Mouse (Mus musculus) forebrain, embryonic 14.5 days (tissue): ENCODE measurements around the gene Actn1. TPM values are rescaled to one million over a fixed set of nuclear protein-coding genes. Genes with fewer than 3 reads are reported as not detected.

ENCODE experiments used
- ATAC-seq: fragments of 200-750 bp; cut with Nextera tagmentation; 2 replicates; pipeline ENCODE4 v1.8.0; 2017; ENCODE audit warnings: mild to moderate bottlenecking, moderate library complexity
- DNase-seq: peaks from one replicate; pipeline ENCODE4 v3.0.0-alpha.2; 2015; ENCODE audit warnings: low spot score
- H3K27ac ChIP-seq: fragments of 300-500 bp; sonication (generic); 2 replicates; pipeline ENCODE4 v1.5.1; 2014; ENCODE audit warnings: low read depth, mild to moderate bottlenecking, control low read depth, low read length, moderate library complexity
- H3K27me3 ChIP-seq: fragments of 300-500 bp; sonication (generic); replicated peaks from 2 replicates; pipeline ENCODE4 v1.6.1; 2014; ENCODE audit warnings: low read length, control low read depth, mixed read lengths; ENCODE audit not compliant: control insufficient read depth, insufficient read depth
- H3K36me3 ChIP-seq: fragments of 300-500 bp; sonication (generic); 2 replicates; pipeline ENCODE4 v1.6.1; 2014; ENCODE audit warnings: low read length, control low read depth; ENCODE audit not compliant: control insufficient read depth, insufficient read depth
- H3K4me1 ChIP-seq: fragments of 300-500 bp; sonication (generic); 2 replicates; pipeline ENCODE4 v1.6.1; 2014; ENCODE audit warnings: antibody characterized with exemption, low read length, control low read depth; ENCODE audit not compliant: control insufficient read depth, insufficient read depth
- H3K4me2 ChIP-seq: fragments of 300-500 bp; sonication (generic); 2 replicates; pipeline ENCODE4 v1.6.1; 2014; ENCODE audit warnings: mild to moderate bottlenecking, control low read depth, low read length
- H3K4me3 ChIP-seq: fragments of 300-500 bp; sonication (generic); 2 replicates; pipeline ENCODE4 v1.5.1; 2014; ENCODE audit warnings: low read depth, low read length, control low read depth
- H3K9ac ChIP-seq: fragments of 300-500 bp; sonication (generic); 2 replicates; pipeline ENCODE4 v1.6.1; 2014; ENCODE audit warnings: mild to moderate bottlenecking, low read length, control low read depth, moderate library complexity
- H3K9me3 ChIP-seq: fragments of 300-500 bp; sonication (generic); replicated peaks from 2 replicates; pipeline ENCODE4 v1.6.1; 2016; ENCODE audit warnings: low read length, control low read depth, mixed read lengths; ENCODE audit not compliant: control insufficient read depth
- WGBS: fragments of 180-500 bp; shearing (Covaris S2); extraction: QIAGEN DNeasy Blood & Tissue Kit; methylation state at CpG from one replicate; pipeline ENCODE4 v1.1.7; 2014; 5-methylcytosine and 5-hydroxymethylcytosine counted together
- polyA plus RNA-seq: library from polyadenylated mRNA; unstranded; fragments of >200 nt; fragmentation: Nextera tagmentation; extraction: Ambion mirVana; gene quantifications from 2 replicates; pipeline ENCODE4 v1.2.1, GENCODE M21; 2014

Actn1 gene
- polyA plus RNA-seq, 1 experiment from 2014 or later, result 7.1 TPM

GRCm38 (mm10) chr12:80191371-80191770 lies 68.8 kb downstream of the Actn1 start:
- H3K4me3 ChIP-seq, result no peak overlapping the region
- no peaks in the 10 kb centered on the region for H3K9me3 ChIP-seq
- ATAC-seq, result no peak
- H3K9ac ChIP-seq, result no peak overlapping the region
- H3K4me1 ChIP-seq, result no peaks in the 10 kb centered on the region
- H3K27ac ChIP-seq, result no peak overlapping the region
- peaks cover 13% of the 10 kb centered on the region; the same call in 1 of the 2 replicates for H3K36me3 ChIP-seq
- DNase-seq, result no peak
- no peaks in the 10 kb centered on the region for H3K27me3 ChIP-seq
- WGBS, result 90% methylated on average over 6 of the region's 6 CpGs
- no peak overlapping the region for H3K4me2 ChIP-seq

GRCm38 (mm10) chr12:80190915-80191314 lies 69.3 kb downstream of the Actn1 start:
- no peak for DNase-seq
- Histone ChIP-seq H3K27ac (no peak overlapping the region), H3K4me1 (no peaks in the 10 kb centered on the region), H3K4me3 (no peak overlapping the region), H3K4me2 (no peak overlapping the region), H3K27me3 (no peaks in the 10 kb centered on the region), H3K9me3 (no peaks in the 10 kb centered on the region), H3K9ac (no peak overlapping the region), H3K36me3 (peaks cover 10% of the 10 kb centered on the region; the same call in 1 of the 2 replicates)
- WGBS, result 87% methylated on average over 10 of the region's 10 CpGs
- ATAC-seq, result no peak

- Histone ChIP-seq H3K4me2 (no peak overlapping the region), H3K27me3 (no peaks in the 10 kb centered on the region), H3K4me3 (no peak overlapping the region), H3K27ac (no peak overlapping the region), H3K36me3 (peaks cover 16% of the 10 kb centered on the region; the same call in 1 of the 2 replicates), H3K9ac (no peak overlapping the region), H3K4me1 (no peaks in the 10 kb centered on the region), H3K9me3 (no peaks in the 10 kb centered on the region)
- ATAC-seq (no peak), DNase-seq (no peak)
- WGBS, result 87% methylated on average over 5 of the region's 5 CpGs
Observed at GRCm38 (mm10) chr12:80184041-80184440, 76.1 kb downstream of the Actn1 start.

GRCm38 (mm10) chr12:80181831-80182230 lies 78.3 kb downstream of the Actn1 start:
- no peak overlapping the region for H3K27ac ChIP-seq
- no peaks in the 10 kb centered on the region for H3K9me3 ChIP-seq
- ATAC-seq, result no peak
- no peak overlapping the region for H3K4me2 ChIP-seq
- H3K4me3 ChIP-seq, result no peak overlapping the region
- no peaks in the 10 kb centered on the region for H3K27me3 ChIP-seq
- H3K9ac ChIP-seq, result no peak overlapping the region
- H3K4me1 ChIP-seq, result no peaks in the 10 kb centered on the region
- DNase-seq, result no peak
- WGBS, result 92% methylated on average over 2 of the region's 2 CpGs
- H3K36me3 ChIP-seq, result peaks cover 19% of the 10 kb centered on the region; the same call in 1 of the 2 replicates

GRCm38 (mm10) chr12:80178035-80178434 lies 82.1 kb downstream of the Actn1 start:
- ATAC-seq, result peak; percentile 42; the same call in 1 of the 2 replicates
- Histone ChIP-seq H3K27ac (peak overlapping the region; percentile 33; the same call in 1 of the 2 replicates), H3K4me3 (no peak overlapping the region), H3K4me1 (no peaks in the 10 kb centered on the region), H3K27me3 (no peaks in the 10 kb centered on the region), H3K9me3 (no peaks in the 10 kb centered on the region), H3K36me3 (peaks cover 38% of the 10 kb centered on the region), H3K4me2 (no peak overlapping the region), H3K9ac (no peak overlapping the region)
- peak; percentile 37 for DNase-seq
- WGBS, result 82% methylated on average over 10 of the region's 10 CpGs

- ATAC-seq (peak; percentile 13; the same call in 1 of the 2 replicates), DNase-seq (no peak)
- Histone ChIP-seq H3K4me2 (peak overlapping the region; percentile 40), H3K27me3 (no peaks in the 10 kb centered on the region), H3K4me3 (peak overlapping the region; percentile 50), H3K36me3 (peaks cover 23% of the 10 kb centered on the region), H3K9ac (no peak overlapping the region), H3K4me1 (0 out of 2 replicates have a peak, but pooled peaks cover 2% of the 10 kb centered on the region), H3K27ac (no peak overlapping the region), H3K9me3 (no peaks in the 10 kb centered on the region)
- 66% methylated on average over 12 of the region's 12 CpGs for WGBS
Observed at GRCm38 (mm10) chr12:80168736-80169135, 91.4 kb downstream of the Actn1 start.

- H3K27me3 ChIP-seq, result no peaks in the 10 kb centered on the region
- ATAC-seq (peak; percentile 91), DNase-seq (peak; percentile 92)
- H3K27ac ChIP-seq, result peak overlapping the region; percentile 85
- H3K4me2 ChIP-seq, result peak overlapping the region; percentile 40
- 0 out of 2 replicates have a peak, but pooled peaks cover 2% of the 10 kb centered on the region for H3K4me1 ChIP-seq
- no peaks in the 10 kb centered on the region for H3K9me3 ChIP-seq
- peaks cover 18% of the 10 kb centered on the region for H3K36me3 ChIP-seq
- peak overlapping the region; percentile 50 for H3K4me3 ChIP-seq
- 7% methylated on average over 35 of the region's 35 CpGs for WGBS
- peak overlapping the region; percentile 65 for H3K9ac ChIP-seq
Observed at GRCm38 (mm10) chr12:80168178-80168686, 91.9 kb downstream of the Actn1 start.

GRCm38 (mm10) chr12:80167321-80167720 lies 92.8 kb downstream of the Actn1 start:
- Histone ChIP-seq H3K9ac (no peak overlapping the region), H3K36me3 (peaks cover 9% of the 10 kb centered on the region), H3K27ac (no peak overlapping the region), H3K4me3 (no peak overlapping the region), H3K27me3 (no peaks in the 10 kb centered on the region), H3K9me3 (no peaks in the 10 kb centered on the region), H3K4me1 (0 out of 2 replicates have a peak, but pooled peaks cover 2% of the 10 kb centered on the region), H3K4me2 (no peak overlapping the region)
- DNase-seq (no peak), ATAC-seq (no peak)
- 81% methylated on average over 3 of the region's 3 CpGs for WGBS

GRCm38 (mm10) chr12:80166651-80167050 lies 93.5 kb downstream of the Actn1 start:
- no peaks in the 10 kb centered on the region for H3K9me3 ChIP-seq
- H3K27me3 ChIP-seq, result no peaks in the 10 kb centered on the region
- H3K4me3 ChIP-seq, result no peak overlapping the region
- H3K36me3 ChIP-seq, result peaks cover 9% of the 10 kb centered on the region
- no peak overlapping the region for H3K9ac ChIP-seq
- no peak overlapping the region for H3K27ac ChIP-seq
- DNase-seq (no peak), ATAC-seq (no peak)
- H3K4me1 ChIP-seq, result 0 out of 2 replicates have a peak, but pooled peaks cover 2% of the 10 kb centered on the region
- WGBS, result 53% methylated on average over 4 of the region's 4 CpGs
- no peak overlapping the region for H3K4me2 ChIP-seq
